Mouse (Mus musculus) heart, adult 2 months (tissue): ENCODE measurements at regions not wholly inside any gene's neighbourhood (a gene's known extent, or its start where the extent isn't known, plus 50 kb on each side); places are given as distances from the start of the nearest gene placed in this dataset.

Experiments
- CTCF ChIP-seq: fragments of 200-600 bp; IDR thresholded peaks from 2 replicates; pipeline ENCODE4 v1.8.1; 2022; ENCODE audit warnings: antibody characterized with exemption, mild to moderate bottlenecking, moderate library complexity
- POLR2A ChIP-seq: fragments of 200-500 bp; IDR thresholded peaks from 2 replicates; pipeline ENCODE4 v1.6.1; 2011; ENCODE audit warnings: mild to moderate bottlenecking, low read depth, low read length, control low read depth; ENCODE audit not compliant: insufficient read depth

DNA sequence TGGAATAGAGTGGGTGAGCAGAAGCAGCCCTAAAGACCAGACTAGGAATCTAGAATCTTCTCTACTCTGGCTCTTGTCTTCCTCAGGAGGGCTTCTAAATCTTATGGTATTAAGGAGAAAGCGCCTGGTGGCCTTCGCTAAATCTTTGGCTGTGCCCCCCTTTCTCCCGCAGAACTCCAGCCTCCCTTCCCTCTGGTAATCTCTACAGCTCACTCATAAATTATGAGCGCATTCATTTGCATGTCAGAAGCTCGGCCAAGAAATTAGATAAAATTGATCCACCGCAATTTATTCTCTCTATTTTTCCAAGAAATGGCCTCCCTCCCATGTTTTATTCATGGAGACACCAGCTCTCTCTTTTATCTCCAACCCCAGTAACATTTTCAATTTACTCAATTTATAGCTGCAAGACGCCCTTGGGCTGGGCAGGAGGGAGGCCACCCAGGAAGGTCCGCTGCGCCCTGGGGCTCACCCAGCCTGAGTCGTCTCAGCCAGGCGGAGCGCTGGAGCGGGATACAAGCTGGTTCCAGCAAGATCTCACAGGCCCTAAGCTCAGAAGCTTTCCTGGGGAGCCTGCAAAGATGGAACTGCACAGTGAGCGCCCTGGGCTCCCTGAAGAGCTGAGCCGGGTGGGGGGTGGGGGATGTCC is 52.9 kb upstream of the Zfp423 start:
- TF ChIP-seq CTCF (no peak), POLR2A (no peak)
